Mouse (Mus musculus): Measurements from ENCODE around the gene Dppa3. TPM values are rescaled to one million over a fixed set of nuclear protein-coding genes. Genes with fewer than 3 reads are reported as not detected.

Gene Dppa3
- polyA plus RNA-seq, 1 experiment from 2014 or later = not detected

DNA sequence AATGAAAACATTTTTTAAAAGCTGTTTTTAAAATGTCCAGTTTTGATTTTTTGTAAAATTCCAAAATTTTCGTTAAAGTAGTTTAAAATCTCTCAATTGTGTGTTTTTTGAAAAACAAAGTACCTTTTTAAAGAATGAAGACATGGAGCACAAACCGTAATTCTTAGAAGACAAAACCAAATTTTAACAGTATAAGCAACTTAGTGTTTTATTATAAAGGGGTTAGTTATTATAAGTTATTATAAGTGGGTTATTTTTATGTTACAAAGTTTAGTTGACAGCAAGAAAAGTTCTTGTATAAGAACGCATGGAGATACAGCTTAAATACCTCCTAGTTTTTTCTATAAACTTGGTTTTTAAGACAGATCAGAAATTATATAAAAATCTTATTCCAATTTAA, 24.6 kb upstream of the Dppa3 start:
- H3K4me1 ChIP-seq = no peaks in the 10 kb centered on the region
- no peak overlapping the region for H3K27ac ChIP-seq
- H3K27me3 ChIP-seq = no peaks in the 10 kb centered on the region
- 88% methylated on average over 3 of the region's 3 CpGs for WGBS
- no peak overlapping the region for H3K9ac ChIP-seq
- H3K36me3 ChIP-seq = no peaks in the 10 kb centered on the region
- H3K4me3 ChIP-seq = no peak overlapping the region
- peak overlapping the region; percentile 53; the same call in 1 of the 2 replicates for H3K4me2 ChIP-seq (replicated peaks)
- no peaks in the 10 kb centered on the region for H3K9me3 ChIP-seq
- ATAC-seq (ENCODE audit: insufficient number of reproducible peaks, insufficient read depth, low FRiP score, low TSS enrichment) = no peak

DNA sequence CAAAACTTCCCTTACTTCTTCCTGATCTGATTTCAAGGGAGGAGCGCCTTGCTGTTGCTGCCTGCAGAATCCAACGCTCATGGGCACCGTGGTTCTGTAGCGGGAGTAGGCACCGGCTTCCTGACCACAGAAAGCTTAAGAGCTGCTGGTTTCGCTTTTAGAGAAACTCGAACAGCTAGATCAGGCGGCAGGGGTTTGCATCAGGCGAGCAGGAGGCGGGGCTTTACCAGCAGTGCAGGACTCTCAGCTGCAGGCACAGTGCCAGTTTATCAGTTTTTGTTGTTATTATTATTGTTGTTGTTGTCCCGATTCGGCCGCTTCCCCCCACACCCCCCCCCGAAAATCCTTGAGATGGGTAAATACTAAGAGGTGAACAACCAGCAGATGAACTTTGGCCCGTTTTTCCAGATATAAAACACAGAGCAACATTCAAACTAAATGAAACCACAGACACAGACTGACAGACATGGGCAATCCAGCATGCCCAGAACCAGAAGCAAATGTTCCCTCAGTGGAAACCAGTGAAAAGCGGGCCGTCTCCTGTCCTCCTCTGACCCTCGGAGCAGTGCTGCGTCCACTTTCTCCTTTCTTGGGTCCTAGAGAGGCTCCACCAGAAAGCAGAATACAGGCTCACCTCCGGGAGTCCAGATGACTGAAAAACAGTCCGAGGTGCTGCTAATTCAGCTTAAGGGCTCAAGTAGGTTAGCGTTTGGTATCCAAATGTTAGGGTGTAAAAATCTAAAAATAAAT, 23.8 kb upstream of the Dppa3 start, which contains the start of gene Apobec1:
Gene Apobec1, minus strand, starts transcription at position 203 of the 750 bp plus-strand sequence.
- peak; percentile 39; the same call in 1 of the 2 replicates for ATAC-seq (ENCODE audit: insufficient number of reproducible peaks, insufficient read depth, low FRiP score, low TSS enrichment)
- no peaks in the 10 kb centered on the region for H3K9me3 ChIP-seq
- H3K27me3 ChIP-seq = no peaks in the 10 kb centered on the region
- whole genome bisulfite sequencing = 5% methylated on average over 22 of the region's 22 CpGs
- H3K4me3 ChIP-seq = peak within 1 kb of the TSS; percentile 41
- peak within 1 kb of the TSS; percentile 47; the same call in 1 of the 2 replicates for H3K27ac ChIP-seq
- no peaks in the 10 kb centered on the region for H3K36me3 ChIP-seq
- H3K4me1 ChIP-seq = no peaks in the 10 kb centered on the region
- peak within 1 kb of the TSS; percentile 36 for H3K9ac ChIP-seq
- peak within 1 kb of the TSS; percentile 53 for H3K4me2 ChIP-seq (replicated peaks)

DNA sequence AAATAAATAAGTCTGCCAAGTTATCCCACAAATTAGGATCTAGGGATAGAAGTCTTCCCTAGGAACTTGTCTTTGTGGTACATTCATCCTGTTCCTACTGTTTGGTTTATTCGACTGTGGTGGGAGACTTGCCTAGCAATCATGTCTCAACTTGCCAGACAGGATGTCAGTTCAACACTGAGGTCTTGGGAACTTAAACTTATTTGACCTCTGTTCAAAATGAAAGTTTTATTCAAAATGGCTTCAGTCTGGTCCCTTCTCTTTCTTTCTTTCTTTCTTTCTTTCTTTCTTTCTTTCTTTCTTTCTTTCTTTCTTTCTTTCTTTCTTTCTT, 23.3 kb upstream of the Dppa3 start:
- WGBS = 15% methylated on average over 1 of the region's 1 CpGs
- Histone ChIP-seq H3K27me3 (no peaks in the 10 kb centered on the region), H3K27ac (no peak overlapping the region), H3K4me3 (no peak overlapping the region), H3K36me3 (no peaks in the 10 kb centered on the region), H3K9me3 (no peaks in the 10 kb centered on the region), H3K4me1 (no peaks in the 10 kb centered on the region), H3K4me2 (replicated peaks) (peak overlapping the region; percentile 53), H3K9ac (no peak overlapping the region)
- no peak for ATAC-seq (ENCODE audit: insufficient number of reproducible peaks, insufficient read depth, low FRiP score, low TSS enrichment)

DNA sequence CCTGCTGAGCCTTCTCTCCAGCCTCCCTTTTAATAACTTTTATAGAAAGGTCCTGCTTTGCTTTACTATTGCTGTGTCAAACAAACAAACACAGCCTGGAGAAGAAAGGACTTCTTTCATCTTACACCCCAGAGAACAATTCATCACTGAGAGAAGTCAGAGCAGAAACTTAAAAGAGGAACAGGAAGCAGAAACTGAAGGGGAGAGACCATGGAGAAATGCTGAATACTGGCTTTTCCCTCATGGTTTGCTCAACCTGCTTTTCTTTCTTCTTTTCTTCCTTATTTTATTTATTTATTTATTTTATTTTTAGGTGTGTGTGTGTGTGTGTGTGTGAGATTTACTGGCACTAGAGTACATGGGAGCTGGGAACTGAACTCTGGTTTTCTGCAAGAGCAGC, 21.9 kb upstream of the Dppa3 start:
- H3K4me2 ChIP-seq (replicated peaks) = no peak overlapping the region
- H3K27ac ChIP-seq = no peak overlapping the region
- no peaks in the 10 kb centered on the region for H3K4me1 ChIP-seq
- no peak overlapping the region for H3K4me3 ChIP-seq
- no peaks in the 10 kb centered on the region for H3K27me3 ChIP-seq
- ATAC-seq (ENCODE audit: insufficient number of reproducible peaks, insufficient read depth, low FRiP score, low TSS enrichment) = no peak
- H3K36me3 ChIP-seq = no peaks in the 10 kb centered on the region
- H3K9me3 ChIP-seq = no peaks in the 10 kb centered on the region
- no peak overlapping the region for H3K9ac ChIP-seq

DNA sequence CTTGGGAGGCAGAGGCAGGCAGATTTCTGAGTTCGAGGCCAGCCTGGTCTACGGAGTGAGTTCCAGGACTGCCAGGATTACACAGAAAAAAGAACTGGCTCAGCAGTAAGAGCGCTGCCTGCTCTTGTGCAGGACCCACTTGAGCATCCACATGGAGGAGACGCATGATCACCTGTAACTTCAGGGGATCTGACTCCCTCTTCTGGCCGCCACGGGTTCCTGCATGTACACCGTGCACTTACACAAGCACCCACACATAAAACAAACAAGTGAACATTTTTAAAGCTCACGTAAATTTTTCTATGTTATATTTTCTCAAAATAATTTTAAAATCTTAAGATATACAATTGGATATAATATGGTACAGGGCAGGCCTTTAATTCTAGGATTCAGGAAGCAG, 20.7 kb upstream of the Dppa3 start:
- H3K4me3 ChIP-seq = no peak overlapping the region
- no peaks in the 10 kb centered on the region for H3K9me3 ChIP-seq
- H3K27me3 ChIP-seq = no peaks in the 10 kb centered on the region
- no peak overlapping the region for H3K4me2 ChIP-seq (replicated peaks)
- H3K27ac ChIP-seq = no peak overlapping the region
- no peaks in the 10 kb centered on the region for H3K36me3 ChIP-seq
- 91% methylated on average over 8 of the region's 8 CpGs for WGBS
- ATAC-seq (ENCODE audit: insufficient number of reproducible peaks, insufficient read depth, low FRiP score, low TSS enrichment) = no peak
- no peaks in the 10 kb centered on the region for H3K4me1 ChIP-seq
- no peak overlapping the region for H3K9ac ChIP-seq

DNA sequence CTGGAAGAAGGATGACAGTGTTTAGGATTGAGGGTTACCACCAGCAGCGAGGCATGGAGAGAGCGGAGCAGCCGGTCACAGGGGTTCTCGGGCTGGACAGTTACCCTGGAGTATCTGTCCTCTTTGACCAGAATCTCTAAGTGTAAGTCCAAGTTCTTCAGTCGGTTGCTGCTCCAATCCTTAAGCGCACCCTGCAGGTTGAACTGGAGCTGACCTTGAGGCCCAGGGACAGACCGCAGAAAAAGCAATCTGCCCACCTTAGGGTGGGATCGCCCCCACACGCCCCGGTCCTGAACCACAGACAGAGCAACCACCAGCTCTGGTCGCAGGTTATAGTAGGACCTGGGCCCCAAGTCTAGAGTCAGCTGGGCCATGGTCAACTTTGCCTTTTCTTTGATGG, 19.5 kb upstream of the Dppa3 start:
- H3K4me2 ChIP-seq (replicated peaks) = no peak overlapping the region
- no peaks in the 10 kb centered on the region for H3K27me3 ChIP-seq
- no peak for ATAC-seq (ENCODE audit: insufficient number of reproducible peaks, insufficient read depth, low FRiP score, low TSS enrichment)
- WGBS = 93% methylated on average over 11 of the region's 11 CpGs
- H3K9ac ChIP-seq = no peak overlapping the region
- no peaks in the 10 kb centered on the region for H3K4me1 ChIP-seq
- H3K27ac ChIP-seq = no peak overlapping the region
- H3K9me3 ChIP-seq = no peaks in the 10 kb centered on the region
- H3K36me3 ChIP-seq = no peaks in the 10 kb centered on the region
- no peak overlapping the region for H3K4me3 ChIP-seq

DNA sequence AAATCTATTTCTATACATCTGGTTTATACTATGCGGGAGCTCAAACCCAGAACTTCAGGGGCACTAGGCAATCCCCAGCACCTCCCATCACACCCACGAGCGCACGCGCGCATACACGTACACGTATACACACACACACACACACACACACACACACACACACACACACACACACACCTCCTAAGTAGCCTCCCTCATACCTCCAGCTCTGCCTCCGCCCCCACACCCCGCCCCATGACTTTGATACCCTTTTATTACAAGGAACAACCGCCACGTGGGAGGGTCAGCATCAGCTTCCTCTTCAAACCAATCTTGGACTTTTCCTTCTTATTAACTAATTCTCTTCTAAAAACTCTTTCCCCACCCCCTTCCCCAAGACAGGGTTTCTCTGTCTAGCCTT, 18.5 kb upstream of the Dppa3 start:
- 92% methylated on average over 12 of the region's 12 CpGs for WGBS

DNA sequence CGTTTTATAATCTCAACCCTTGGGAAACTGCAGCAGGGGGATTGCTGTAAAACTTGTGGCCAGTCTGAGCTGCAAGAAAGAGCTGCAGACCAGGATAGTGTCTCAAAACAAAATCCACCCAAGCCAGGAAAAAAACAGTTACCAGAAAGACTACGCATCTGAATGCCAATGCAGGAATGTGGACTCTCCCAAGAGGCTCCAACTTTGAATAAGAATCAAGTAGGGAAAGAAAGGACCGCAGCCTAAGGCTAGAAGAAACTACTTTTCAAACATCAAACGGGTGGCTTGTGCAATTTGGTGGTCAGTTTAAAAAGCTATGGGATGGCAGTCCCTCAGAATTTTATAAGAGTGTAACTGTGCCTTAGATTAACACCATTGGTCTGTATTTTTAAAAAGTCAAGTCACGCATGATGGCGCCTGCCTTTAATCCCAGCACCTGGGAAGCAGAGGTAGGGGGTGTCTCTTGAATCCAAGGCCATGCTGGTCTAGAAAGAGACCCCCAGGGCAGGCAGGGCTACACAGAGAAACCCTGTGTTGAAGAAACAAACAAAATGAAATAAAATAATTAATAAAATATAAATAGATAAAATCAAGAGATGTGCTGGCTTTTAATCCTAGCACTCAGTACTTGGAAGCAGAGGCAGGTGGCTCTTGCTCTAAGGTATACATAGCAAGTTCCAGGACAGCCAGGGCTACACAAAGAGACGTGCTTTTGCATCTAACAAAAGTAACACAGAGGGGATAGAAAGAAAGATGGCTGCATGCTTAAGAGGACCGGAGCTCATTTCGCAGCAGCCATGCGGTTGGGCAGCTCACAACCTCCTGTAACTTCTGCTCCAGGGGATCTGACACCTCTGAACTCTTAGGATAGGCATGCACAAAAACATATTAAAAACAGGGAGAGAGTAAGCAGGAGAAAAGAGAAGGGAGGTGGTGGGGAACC, 17.5 kb upstream of the Dppa3 start:
- Histone ChIP-seq H3K9ac (no peak overlapping the region), H3K27ac (no peak overlapping the region), H3K4me3 (no peak overlapping the region), H3K36me3 (no peaks in the 10 kb centered on the region), H3K27me3 (no peaks in the 10 kb centered on the region), H3K4me2 (replicated peaks) (no peak overlapping the region), H3K9me3 (no peaks in the 10 kb centered on the region), H3K4me1 (no peaks in the 10 kb centered on the region)
- ATAC-seq (ENCODE audit: insufficient number of reproducible peaks, insufficient read depth, low FRiP score, low TSS enrichment) = no peak
- WGBS = 77% methylated on average over 10 of the region's 10 CpGs

More for the DNA sequence above, 18.5 kb upstream of the Dppa3 start:
- no peak overlapping the region for H3K4me2 ChIP-seq (replicated peaks)
- no peak overlapping the region for H3K4me3 ChIP-seq
- no peaks in the 10 kb centered on the region for H3K36me3 ChIP-seq
- no peak overlapping the region for H3K9ac ChIP-seq
- no peaks in the 10 kb centered on the region for H3K27me3 ChIP-seq
- no peaks in the 10 kb centered on the region for H3K9me3 ChIP-seq
- no peaks in the 10 kb centered on the region for H3K4me1 ChIP-seq
- no peak for ATAC-seq (ENCODE audit: insufficient number of reproducible peaks, insufficient read depth, low FRiP score, low TSS enrichment)
- H3K27ac ChIP-seq = no peak overlapping the region

DNA sequence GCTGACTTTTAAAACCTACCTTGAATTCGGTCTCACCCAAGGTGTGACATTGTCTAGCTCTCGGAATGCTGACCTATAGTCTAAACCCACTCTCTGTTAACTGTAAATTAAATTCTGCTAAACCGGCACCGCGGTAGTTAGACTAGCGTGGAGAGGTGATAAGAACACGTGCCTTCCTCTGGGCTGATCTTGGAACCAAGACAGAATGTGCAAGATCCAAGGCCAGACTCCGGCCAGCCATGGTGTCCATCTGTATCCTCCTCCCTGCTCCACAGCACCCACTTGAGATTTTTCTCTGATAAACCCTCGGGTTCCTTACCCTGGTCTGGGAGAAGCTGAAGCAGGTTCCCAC, 16.9 kb upstream of the Dppa3 start:
- Histone ChIP-seq H3K9ac (no peak overlapping the region), H3K9me3 (no peaks in the 10 kb centered on the region), H3K27me3 (no peaks in the 10 kb centered on the region), H3K4me1 (no peaks in the 10 kb centered on the region), H3K27ac (no peak overlapping the region), H3K36me3 (no peaks in the 10 kb centered on the region), H3K4me2 (replicated peaks) (no peak overlapping the region), H3K4me3 (no peak overlapping the region)
- no peak for ATAC-seq (ENCODE audit: insufficient number of reproducible peaks, insufficient read depth, low FRiP score, low TSS enrichment)
- 74% methylated on average over 9 of the region's 9 CpGs for WGBS

DNA sequence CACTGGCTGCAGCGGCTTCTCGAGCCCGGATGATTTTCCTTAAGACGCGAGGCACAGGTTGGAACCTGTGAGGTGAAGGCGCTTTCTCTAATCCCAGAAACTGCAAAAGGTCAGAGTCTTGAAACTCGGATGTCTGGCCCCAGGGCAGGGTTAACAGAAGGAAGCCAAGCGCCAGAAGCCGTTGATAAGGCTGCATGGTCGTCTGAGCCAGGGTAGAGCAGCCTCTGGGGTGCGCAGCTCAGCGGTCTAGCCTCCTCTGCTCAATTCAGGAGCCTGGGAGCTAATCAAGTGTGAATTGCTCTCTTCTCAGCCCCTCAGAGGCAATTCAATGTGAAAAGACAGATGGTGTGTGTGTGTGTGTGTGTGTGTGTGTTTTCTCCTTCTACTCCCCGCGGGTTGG, 16.4 kb upstream of the Dppa3 start, which contains the start of gene Gdf3:
Gene Gdf3, minus strand, starts transcription at position 317 of the 400 bp plus-strand sequence.
- H3K4me1 ChIP-seq = no peaks in the 10 kb centered on the region
- H3K4me2 ChIP-seq (replicated peaks) = no peak within 1 kb of the TSS
- H3K27ac ChIP-seq = no peak within 1 kb of the TSS
- no peak within 1 kb of the TSS for H3K4me3 ChIP-seq
- no peak for ATAC-seq (ENCODE audit: insufficient number of reproducible peaks, insufficient read depth, low FRiP score, low TSS enrichment)
- H3K36me3 ChIP-seq = no peaks in the 10 kb centered on the region
- H3K27me3 ChIP-seq = no peaks in the 10 kb centered on the region
- 57% methylated on average over 14 of the region's 14 CpGs for WGBS
- no peaks in the 10 kb centered on the region for H3K9me3 ChIP-seq
- no peak within 1 kb of the TSS for H3K9ac ChIP-seq

DNA sequence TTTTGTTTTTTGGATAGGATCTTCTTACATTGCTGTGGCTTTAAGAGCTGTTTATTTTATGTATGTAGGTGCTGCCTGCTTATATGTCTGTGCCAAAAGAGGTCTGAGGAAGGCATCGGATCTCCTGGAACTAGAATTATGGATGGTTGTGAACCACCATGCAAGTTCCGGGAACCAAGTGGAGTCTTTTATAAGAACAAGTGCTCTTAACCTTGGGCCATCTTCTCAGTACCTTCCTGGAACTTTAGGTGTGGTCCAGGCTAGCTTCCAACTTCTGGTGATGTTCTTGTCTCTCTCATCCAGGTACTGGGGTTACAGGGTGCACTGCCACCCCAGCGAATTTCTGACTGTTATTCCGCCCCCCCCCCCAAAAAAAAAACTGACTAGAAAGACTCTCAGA, 13.8 kb upstream of the Dppa3 start:
- Histone ChIP-seq H3K36me3 (no peaks in the 10 kb centered on the region), H3K9ac (no peak overlapping the region), H3K4me3 (no peak overlapping the region), H3K27me3 (no peaks in the 10 kb centered on the region), H3K4me2 (replicated peaks) (no peak overlapping the region), H3K27ac (no peak overlapping the region), H3K9me3 (no peaks in the 10 kb centered on the region), H3K4me1 (no peaks in the 10 kb centered on the region)
- no peak for ATAC-seq (ENCODE audit: insufficient number of reproducible peaks, insufficient read depth, low FRiP score, low TSS enrichment)
- 89% methylated on average over 4 of the region's 4 CpGs for WGBS

DNA sequence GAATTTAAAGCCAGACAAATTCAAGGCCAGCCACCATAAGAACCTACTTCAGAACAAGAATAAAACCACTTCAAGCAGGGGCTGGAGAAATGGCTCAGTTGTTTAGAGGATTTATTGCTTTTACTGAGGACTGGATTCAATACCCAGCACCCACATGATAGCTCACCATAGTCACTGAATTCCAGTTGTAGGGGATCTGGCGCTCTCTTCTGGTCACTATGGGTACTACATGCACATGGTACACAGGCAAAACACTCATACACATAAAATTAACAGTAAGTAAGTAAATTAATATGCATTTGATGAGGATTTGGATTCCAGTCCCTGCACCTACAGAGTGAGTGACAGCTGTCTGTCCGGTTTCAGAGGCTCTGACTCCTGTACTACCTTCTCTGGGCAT, 12.2 kb upstream of the Dppa3 start:
- H3K4me2 ChIP-seq (replicated peaks) = no peak overlapping the region
- H3K9me3 ChIP-seq = no peaks in the 10 kb centered on the region
- H3K27me3 ChIP-seq = no peaks in the 10 kb centered on the region
- 60% methylated on average over 2 of the region's 2 CpGs for WGBS
- H3K4me1 ChIP-seq = no peaks in the 10 kb centered on the region
- H3K27ac ChIP-seq = no peak overlapping the region
- no peak overlapping the region for H3K9ac ChIP-seq
- no peak overlapping the region for H3K4me3 ChIP-seq
- no peak for ATAC-seq (ENCODE audit: insufficient number of reproducible peaks, insufficient read depth, low FRiP score, low TSS enrichment)
- H3K36me3 ChIP-seq = no peaks in the 10 kb centered on the region

Data from embryonic facial prominence, embryonic 12.5 days (tissue).